Mouse (Mus musculus) intestine, embryonic 14.5 days (tissue): ENCODE data around the gene Vmn1r7. TPM values are rescaled to one million over a fixed set of nuclear protein-coding genes. Genes with fewer than 3 reads are reported as not detected.
"Not testable (repeated sequence)": the region's sequence is repeated elsewhere in the genome, so short reads cannot be mapped to it uniquely, and the experiment has no call there.

ENCODE experiments used
- ATAC-seq: fragments of 200-750 bp; cut with Nextera tagmentation; replicated peaks from 2 replicates; pipeline ENCODE4 v1.8.0; 2017; ENCODE audit warnings: low read depth, moderate number of reproducible peaks, moderate TSS enrichment, moderate library complexity; ENCODE audit not compliant: low FRiP score, low TSS enrichment
- DNase-seq: peaks from one replicate; pipeline ENCODE4 v3.0.0-alpha.2; 2018; ENCODE audit warnings: low spot score
- H3K27ac ChIP-seq: fragments of 300-500 bp; sonication (generic); 2 replicates; pipeline ENCODE4 v1.5.1; 2014; ENCODE audit warnings: low read depth, mild to moderate bottlenecking, control low read depth
- H3K27me3 ChIP-seq: fragments of 300-500 bp; sonication (generic); replicated peaks from 2 replicates; pipeline ENCODE4 v1.6.1; 2014; ENCODE audit warnings: low read length, control low read depth; ENCODE audit not compliant: control insufficient read depth, insufficient read depth
- H3K36me3 ChIP-seq: fragments of 300-500 bp; sonication (generic); 2 replicates; pipeline ENCODE4 v1.6.1; 2014; ENCODE audit warnings: low read length, control low read depth; ENCODE audit not compliant: control insufficient read depth, insufficient read depth
- H3K4me1 ChIP-seq: fragments of 300-500 bp; sonication (generic); replicated peaks from 2 replicates; pipeline ENCODE4 v1.6.1; 2014; ENCODE audit warnings: low read length, control low read depth, mixed read lengths; ENCODE audit not compliant: control insufficient read depth, insufficient read depth
- H3K4me2 ChIP-seq: fragments of 300-500 bp; sonication (generic); 2 replicates; pipeline ENCODE4 v1.6.1; 2014; ENCODE audit warnings: low read length
- H3K4me3 ChIP-seq: fragments of 300-500 bp; sonication (generic); 2 replicates; pipeline ENCODE4 v1.5.1; 2014; ENCODE audit warnings: low read depth, low read length, control low read depth, mixed read lengths
- H3K9ac ChIP-seq: fragments of 300-500 bp; sonication (generic); 2 replicates; pipeline ENCODE4 v1.6.1; 2014; ENCODE audit warnings: mild to moderate bottlenecking, low read length
- H3K9me3 ChIP-seq: fragments of 300-500 bp; sonication (generic); 2 replicates; pipeline ENCODE4 v1.6.1; 2016; ENCODE audit warnings: low read length, control low read depth; ENCODE audit not compliant: control insufficient read depth
- WGBS: fragments of 180-500 bp; shearing (Covaris S2); extraction: QIAGEN DNeasy Blood & Tissue Kit; methylation state at CpG from one replicate; pipeline ENCODE4 v1.1.7; 2014; 5-methylcytosine and 5-hydroxymethylcytosine counted together
- polyA plus RNA-seq: library from polyadenylated mRNA; unstranded; fragments of >200 nt; fragmentation: Nextera tagmentation; extraction: Ambion mirVana; gene quantifications from 2 replicates; pipeline ENCODE4 v1.2.1, GENCODE M21; 2014

The Vmn1r7 gene
- polyA plus RNA-seq, result not detected in 2 replicates

DNA sequence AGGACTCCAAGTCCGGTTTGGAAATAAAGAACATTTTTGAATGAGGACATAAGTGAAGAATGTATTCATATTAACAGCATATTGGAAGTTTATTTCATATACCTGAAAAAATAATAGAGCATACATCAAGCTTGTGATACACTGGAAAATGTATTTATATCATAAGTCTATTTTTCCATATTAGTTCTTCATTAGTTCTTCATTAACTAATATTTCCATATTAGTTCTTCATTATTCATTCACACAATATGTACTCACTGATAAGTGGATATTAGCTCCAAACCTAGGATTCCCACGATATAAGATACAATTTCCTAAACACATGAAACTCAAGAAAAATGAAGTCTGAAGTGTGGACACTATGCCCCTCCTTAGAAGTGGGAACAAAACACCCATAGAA, at the start of gene Vmn1r7:
Vmn1r7 (minus strand) TSS at position 101 of the 400 bp plus-strand sequence.
- not testable (repeated sequence) for DNase-seq, ATAC-seq, H3K4me3 ChIP-seq, H3K27ac ChIP-seq, H3K4me1 ChIP-seq, H3K27me3 ChIP-seq, H3K9me3 ChIP-seq, H3K4me2 ChIP-seq, H3K9ac ChIP-seq, H3K36me3 ChIP-seq
- 84% methylated on average over 2 of the region's 2 CpGs for WGBS

DNA sequence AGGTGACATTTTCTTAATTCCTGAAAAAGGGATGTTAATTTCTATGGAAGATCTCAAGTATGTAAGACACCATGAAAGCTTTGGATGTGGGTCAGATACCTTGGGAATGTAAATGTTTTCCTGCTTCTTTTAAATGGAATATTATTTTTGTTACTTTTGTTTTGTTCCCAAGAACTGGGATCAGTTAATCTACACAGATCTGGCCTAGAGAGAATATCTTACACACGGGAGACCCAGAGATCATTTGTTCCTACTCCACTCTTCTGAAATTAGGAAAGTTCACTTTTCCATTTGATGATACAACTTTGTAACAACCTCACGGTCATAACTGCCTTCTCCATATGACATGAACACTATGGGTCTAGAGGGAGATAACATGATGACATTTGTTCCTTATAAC, 41.4 kb upstream of the Vmn1r7 start, which contains the start of gene Vmn1r9:
Vmn1r9 (plus strand) TSS at position 301 of the 400 bp plus-strand sequence.
- H3K27ac ChIP-seq, result no peak within 1 kb of the TSS
- ATAC-seq (no peak), DNase-seq (no peak)
- no peaks in the 10 kb centered on the region for H3K9me3 ChIP-seq
- H3K4me3 ChIP-seq, result no peak within 1 kb of the TSS
- H3K36me3 ChIP-seq, result no peaks in the 10 kb centered on the region
- WGBS, result 83% methylated on average over 2 of the region's 2 CpGs
- H3K4me2 ChIP-seq, result no peak within 1 kb of the TSS
- H3K9ac ChIP-seq, result no peak within 1 kb of the TSS
- H3K4me1 ChIP-seq, result no peaks in the 10 kb centered on the region
- no peaks in the 10 kb centered on the region for H3K27me3 ChIP-seq

DNA sequence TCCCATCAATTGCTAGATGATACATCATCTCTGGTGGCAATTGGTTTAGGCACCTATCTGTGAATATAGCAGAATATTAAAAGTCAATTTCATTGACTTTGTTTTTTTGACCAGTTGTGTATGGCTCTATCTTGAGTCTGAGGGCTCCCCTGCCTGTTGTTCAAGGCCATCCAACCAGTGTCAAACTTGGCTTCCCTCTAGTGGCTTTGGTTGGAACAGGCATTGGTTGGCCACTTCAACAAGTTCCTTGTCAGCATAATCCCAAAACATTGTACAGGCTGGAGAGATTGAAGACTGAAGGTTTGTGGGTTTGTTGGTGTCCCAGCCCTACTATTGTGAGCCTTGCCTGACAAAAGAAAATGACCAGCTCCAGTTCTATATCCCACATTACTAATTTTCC, 38.6 kb upstream of the Vmn1r7 start:
- H3K27ac ChIP-seq, result no peak overlapping the region
- H3K4me1 ChIP-seq, result no peaks in the 10 kb centered on the region
- ATAC-seq, result no peak
- H3K4me3 ChIP-seq, result no peak overlapping the region
- no peaks in the 10 kb centered on the region for H3K27me3 ChIP-seq
- no peaks in the 10 kb centered on the region for H3K36me3 ChIP-seq
- no peak overlapping the region for H3K4me2 ChIP-seq
- no peak overlapping the region for H3K9ac ChIP-seq
- no peaks in the 10 kb centered on the region for H3K9me3 ChIP-seq
- no peak for DNase-seq

DNA sequence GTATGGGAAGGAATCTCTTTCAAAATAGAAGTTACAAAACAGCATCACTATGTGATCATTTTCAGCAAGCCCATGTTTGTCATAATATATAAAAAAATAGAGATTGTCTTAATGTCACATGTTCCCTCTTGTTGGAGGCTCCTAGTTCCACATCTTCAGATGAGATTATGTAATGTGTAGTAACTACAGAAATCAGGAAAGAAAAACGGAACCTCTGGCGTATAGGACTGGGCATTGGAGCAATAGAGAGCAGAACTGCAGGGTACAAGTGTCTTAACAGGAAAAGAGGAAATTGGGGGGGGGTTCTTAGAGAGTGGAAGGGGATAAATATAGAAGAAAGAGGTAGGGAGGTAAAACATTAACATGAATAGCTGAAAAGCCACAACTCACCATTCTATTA, 9.6 kb upstream of the Vmn1r7 start:
- Histone ChIP-seq H3K4me1 (no peaks in the 10 kb centered on the region), H3K27me3 (no peaks in the 10 kb centered on the region), H3K9ac (no peak overlapping the region), H3K9me3 (no peaks in the 10 kb centered on the region), H3K4me3 (no peak overlapping the region), H3K27ac (no peak overlapping the region), H3K36me3 (no peaks in the 10 kb centered on the region), H3K4me2 (no peak overlapping the region)
- ATAC-seq (no peak), DNase-seq (no peak)
- WGBS, result 81% methylated on average over 2 of the region's 2 CpGs

DNA sequence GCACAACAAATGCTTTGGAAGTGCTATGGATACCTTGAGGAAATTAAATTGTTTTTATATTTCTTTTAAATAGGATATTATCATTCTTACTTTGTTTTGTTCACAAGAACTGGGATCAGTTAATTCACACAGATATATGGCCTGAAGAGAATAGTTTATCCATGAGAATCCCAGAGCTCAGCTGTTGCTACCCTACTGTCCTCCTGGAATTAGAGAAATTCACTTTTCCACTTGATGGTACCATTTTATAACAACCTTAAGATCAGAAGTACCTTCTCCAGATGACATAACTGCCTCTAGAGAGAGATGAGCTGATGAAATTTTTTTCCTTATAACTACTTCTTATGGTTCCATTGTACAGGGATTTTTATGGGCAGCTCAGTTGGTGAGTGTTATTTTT, 6.9 kb upstream of the Vmn1r7 start, which contains the start of gene Vmn1r8:
Vmn1r8 (plus strand) TSS at position 301 of the 400 bp plus-strand sequence.
- Histone ChIP-seq H3K4me1 (no peaks in the 10 kb centered on the region), H3K9me3 (no peaks in the 10 kb centered on the region), H3K27ac (no peak within 1 kb of the TSS), H3K9ac (no peak within 1 kb of the TSS), H3K36me3 (no peaks in the 10 kb centered on the region), H3K4me2 (no peak within 1 kb of the TSS), H3K4me3 (no peak within 1 kb of the TSS), H3K27me3 (no peaks in the 10 kb centered on the region)
- ATAC-seq (no peak), DNase-seq (no peak)

DNA sequence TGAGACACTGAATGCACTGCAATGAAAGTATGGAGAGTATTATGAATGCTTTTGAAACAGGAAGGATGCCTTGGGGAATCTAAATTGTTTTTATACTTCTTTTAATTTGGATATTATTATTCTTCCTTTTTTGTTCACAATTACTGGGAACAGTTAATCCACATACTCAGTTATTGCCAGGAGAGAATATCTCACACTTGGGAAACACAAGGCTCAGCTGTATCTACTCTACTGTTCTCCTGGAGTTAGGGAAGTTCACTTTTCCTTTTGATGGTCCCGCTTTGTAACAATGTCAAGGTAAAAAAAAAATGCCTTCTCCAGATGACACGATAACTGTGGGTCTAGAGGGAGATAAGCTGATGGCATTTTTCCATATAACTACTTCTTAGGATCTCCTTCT, 28.2 kb downstream of the Vmn1r7 start, which contains the start of gene Vmn1r6:
Vmn1r6 (plus strand) TSS at position 301 of the 400 bp plus-strand sequence.
- Histone ChIP-seq H3K4me1 (no peaks in the 10 kb centered on the region), H3K4me3 (no peak within 1 kb of the TSS), H3K27ac (no peak within 1 kb of the TSS), H3K4me2 (no peak within 1 kb of the TSS), H3K36me3 (no peaks in the 10 kb centered on the region), H3K9me3 (no peaks in the 10 kb centered on the region), H3K9ac (no peak within 1 kb of the TSS), H3K27me3 (no peaks in the 10 kb centered on the region)
- ATAC-seq (no peak), DNase-seq (no peak)
- WGBS, result 82% methylated on average over 2 of the region's 2 CpGs

Other genes starting within 250 kb of the Vmn1r7 start
- 24.5 and 30.4 TPM in 2 replicates for gene Kbtbd2, start 227.5 kb downstream of the Vmn1r7 start, polyA plus RNA-seq
- 111 and 113 TPM in 2 replicates for gene Fkbp9, start 193.3 kb downstream of the Vmn1r7 start, polyA plus RNA-seq
- gene Nt5c3, start 101.4 kb downstream of the Vmn1r7 start, polyA plus RNA-seq, result 63.7 and 69.1 TPM in 2 replicates
- 0.17 and 0.31 TPM in 2 replicates for gene Vmn1r4, start 101.3 kb downstream of the Vmn1r7 start, polyA plus RNA-seq
- not detected in 2 replicates for gene Vmn1r5, start 55.1 kb downstream of the Vmn1r7 start, polyA plus RNA-seq
- gene Vmn1r6, start 28.1 kb downstream of the Vmn1r7 start, polyA plus RNA-seq, result not detected in 2 replicates
- not detected in 2 replicates for gene Vmn1r8, start 7.0 kb upstream of the Vmn1r7 start, polyA plus RNA-seq
- gene Vmn1r9, start 41.5 kb upstream of the Vmn1r7 start, polyA plus RNA-seq, result not detected in 2 replicates
- not detected in 2 replicates for gene Vmn1r10, start 84.1 kb upstream of the Vmn1r7 start, polyA plus RNA-seq
- gene Vmn1r11, start 108.1 kb upstream of the Vmn1r7 start, polyA plus RNA-seq, result not detected in 2 replicates
- gene Vmn1r12, start 131.6 kb upstream of the Vmn1r7 start, polyA plus RNA-seq, result not detected in 2 replicates
- not detected in 2 replicates for gene Vmn1r13, start 178.0 kb upstream of the Vmn1r7 start, polyA plus RNA-seq
- not detected in 2 replicates for gene Vmn1r14, start 206.4 kb upstream of the Vmn1r7 start, polyA plus RNA-seq
- not detected in 2 replicates for gene Vmn1r15, start 232.6 kb upstream of the Vmn1r7 start, polyA plus RNA-seq